Mouse (Mus musculus) midbrain, embryonic 16.5 days (tissue): ENCODE results near the gene Wnt10a. TPM values are rescaled to one million over a fixed set of nuclear protein-coding genes. Genes with fewer than 3 reads are reported as not detected.
A peak's percentile ranks its signal among the peaks of the same experiment; 100 is the strongest.

Experiments
- ATAC-seq: fragments of 200-750 bp; cut with Nextera tagmentation; 2 replicates; pipeline ENCODE4 v1.8.0; 2017; ENCODE audit warnings: moderate TSS enrichment
- H3K27ac ChIP-seq: fragments of 300-500 bp; sonication (generic); 2 replicates; pipeline ENCODE4 v1.5.1; 2014; ENCODE audit warnings: mild to moderate bottlenecking, low read length, mixed read lengths
- H3K27me3 ChIP-seq: fragments of 300-500 bp; sonication (generic); 2 replicates; pipeline ENCODE4 v1.6.1; 2014; ENCODE audit warnings: low read depth, low read length, mixed read lengths; ENCODE audit not compliant: control insufficient read depth, insufficient read depth
- H3K36me3 ChIP-seq: fragments of 300-500 bp; sonication (generic); 2 replicates; pipeline ENCODE4 v1.6.1; 2014; ENCODE audit warnings: mild to moderate bottlenecking, low read length, moderate library complexity, mixed read lengths; ENCODE audit not compliant: control insufficient read depth, insufficient read depth
- H3K4me1 ChIP-seq: fragments of 300-500 bp; sonication (generic); 2 replicates; pipeline ENCODE4 v1.6.1; 2014; ENCODE audit warnings: mild to moderate bottlenecking, low read length, mixed read lengths; ENCODE audit not compliant: control insufficient read depth, insufficient read depth
- H3K4me2 ChIP-seq: fragments of 300-500 bp; sonication (generic); 2 replicates; pipeline ENCODE4 v1.6.1; 2014; ENCODE audit warnings: mild to moderate bottlenecking, low read length, mixed read lengths
- H3K4me3 ChIP-seq: fragments of 300-500 bp; sonication (generic); 2 replicates; pipeline ENCODE4 v1.5.1; 2014; ENCODE audit warnings: low read depth, mild to moderate bottlenecking, low read length, moderate library complexity, mixed read lengths
- H3K9ac ChIP-seq: fragments of 300-500 bp; sonication (generic); 2 replicates; pipeline ENCODE4 v1.6.1; 2014; ENCODE audit warnings: low read depth, low read length, mixed read lengths
- H3K9me3 ChIP-seq: fragments of 300-500 bp; sonication (generic); replicated peaks from 2 replicates; pipeline ENCODE4 v1.6.1; 2014; ENCODE audit warnings: mild to moderate bottlenecking, low read length, mixed read lengths; ENCODE audit not compliant: control insufficient read depth, poor library complexity, severe bottlenecking
- WGBS: fragments of 180-500 bp; shearing (Covaris S2); extraction: QIAGEN DNeasy Blood & Tissue Kit; methylation state at CpG from one replicate; pipeline ENCODE4 v1.1.7; 2014; 5-methylcytosine and 5-hydroxymethylcytosine counted together
- polyA plus RNA-seq: library from polyadenylated mRNA; unstranded; fragments of >200 nt; fragmentation: Nextera tagmentation; extraction: Ambion mirVana; gene quantifications from 2 replicates; pipeline ENCODE4 v1.2.1, GENCODE M21; 2015

Wnt10a gene
- polyA plus RNA-seq, 1 experiment from 2014 or later = 0.10 TPM

GRCm38 (mm10) chr1:74850251-74850650, 58.9 kb downstream of the Wnt10a start:
- WGBS = 18% methylated on average over 6 of the region's 6 CpGs

DNA sequence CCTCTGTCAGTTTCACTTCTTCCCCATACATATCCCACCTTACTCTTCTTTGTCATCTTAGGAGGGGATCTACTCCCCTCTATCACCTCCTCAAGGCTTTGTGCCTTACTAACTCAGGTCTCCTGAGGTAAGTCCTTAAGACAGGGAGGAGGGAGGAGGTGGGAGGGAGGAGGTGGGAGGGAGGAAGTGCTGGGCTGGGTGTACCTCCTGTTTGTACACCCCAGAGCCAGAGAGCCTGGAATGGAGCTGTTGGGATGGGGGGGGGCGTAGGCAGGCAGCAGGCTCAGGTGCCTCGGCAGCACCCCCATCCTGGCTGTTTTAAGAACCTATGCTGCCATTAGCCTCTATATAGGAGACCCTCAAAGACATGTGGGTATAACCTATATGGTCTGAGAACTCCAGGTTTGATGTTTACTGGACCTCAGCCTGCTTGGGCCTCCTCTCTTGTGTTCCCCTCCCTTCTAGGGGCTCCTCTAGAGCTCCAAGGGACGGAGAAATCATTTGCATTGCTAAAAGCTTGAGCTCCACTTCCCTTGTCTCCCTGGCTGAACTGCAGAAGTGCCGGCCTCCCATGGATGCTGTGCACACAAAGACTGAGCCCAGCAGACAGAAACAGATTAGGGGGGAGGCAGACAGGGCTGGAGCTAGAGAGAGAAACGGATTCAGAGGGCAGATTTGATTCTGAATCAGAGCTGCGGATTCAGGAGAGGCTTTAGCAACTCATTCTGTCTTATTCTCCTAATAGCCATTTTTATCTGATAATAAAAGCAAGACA, 59.9 kb downstream of the Wnt10a start:
- Histone ChIP-seq H3K4me2 (no peak overlapping the region), H3K4me1 (peaks cover 18% of the 10 kb centered on the region), H3K36me3 (no peaks in the 10 kb centered on the region), H3K27ac (peak overlapping the region; percentile 8), H3K4me3 (no peak overlapping the region), H3K9ac (peak overlapping the region; percentile 45; the same call in 1 of the 2 replicates), H3K9me3 (no peaks in the 10 kb centered on the region), H3K27me3 (no peaks in the 10 kb centered on the region)
- 14% methylated on average over 6 of the region's 6 CpGs for WGBS
- no peak for ATAC-seq

More at GRCm38 (mm10) chr1:74850251-74850650, 58.9 kb downstream of the Wnt10a start:
- Histone ChIP-seq H3K4me2 (no peak overlapping the region), H3K27ac (no peak overlapping the region), H3K9ac (no peak overlapping the region), H3K36me3 (no peaks in the 10 kb centered on the region), H3K4me3 (no peak overlapping the region), H3K27me3 (no peaks in the 10 kb centered on the region), H3K9me3 (no peaks in the 10 kb centered on the region), H3K4me1 (peaks cover 18% of the 10 kb centered on the region)
- ATAC-seq = no peak

Other genes starting within 250 kb of the Wnt10a start
- 7.4 and 7.5 TPM in 2 replicates for gene Plcd4, start 248.6 kb upstream of the Wnt10a start, polyA plus RNA-seq
- gene Usp37, start 247.2 kb upstream of the Wnt10a start, polyA plus RNA-seq = 27.3 and 28.1 TPM in 2 replicates
- gene Zfp142, start 203.3 kb upstream of the Wnt10a start, polyA plus RNA-seq = 7.6 and 8.8 TPM in 2 replicates
- 23.1 and 23.2 TPM in 2 replicates for gene Bcs1l, start 203.2 kb upstream of the Wnt10a start, polyA plus RNA-seq
- 45.1 and 48.5 TPM in 2 replicates for gene Rnf25, start 190.1 kb upstream of the Wnt10a start, polyA plus RNA-seq
- gene Stk36, start 190.1 kb upstream of the Wnt10a start, polyA plus RNA-seq = 19.1 and 25.3 TPM in 2 replicates
- gene Ttll4, start 129.8 kb upstream of the Wnt10a start, polyA plus RNA-seq = 9.9 and 15.5 TPM in 2 replicates
- 1.8 and 2.8 TPM in 2 replicates for gene Cyp27a1, start 77.9 kb upstream of the Wnt10a start, polyA plus RNA-seq
- not detected in 2 replicates for gene Prkag3, start 42.3 kb upstream of the Wnt10a start, polyA plus RNA-seq
- gene Wnt6, start 19.6 kb upstream of the Wnt10a start, polyA plus RNA-seq = 3.6 and 4.2 TPM in 2 replicates
- gene Cdk5r2, start 63.4 kb downstream of the Wnt10a start, polyA plus RNA-seq = 8.1 and 9.7 TPM in 2 replicates
- 1.6 and 2.9 TPM in 2 replicates for gene Fev, start 93.9 kb downstream of the Wnt10a start, polyA plus RNA-seq
- 0.45 and 0.51 TPM in 2 replicates for gene Cryba2, start 101.6 kb downstream of the Wnt10a start, polyA plus RNA-seq
- 1.3 and 1.4 TPM in 2 replicates for gene Cfap65, start 144.1 kb downstream of the Wnt10a start, polyA plus RNA-seq
- 0.16 and 0.32 TPM in 2 replicates for gene Ihh, start 160.2 kb downstream of the Wnt10a start, polyA plus RNA-seq